Mouse (Mus musculus): Measurements from ENCODE around the gene Tmem88.
A peak's percentile ranks its signal among the peaks of the same experiment; 100 is the strongest.

The Tmem88 gene

DNA sequence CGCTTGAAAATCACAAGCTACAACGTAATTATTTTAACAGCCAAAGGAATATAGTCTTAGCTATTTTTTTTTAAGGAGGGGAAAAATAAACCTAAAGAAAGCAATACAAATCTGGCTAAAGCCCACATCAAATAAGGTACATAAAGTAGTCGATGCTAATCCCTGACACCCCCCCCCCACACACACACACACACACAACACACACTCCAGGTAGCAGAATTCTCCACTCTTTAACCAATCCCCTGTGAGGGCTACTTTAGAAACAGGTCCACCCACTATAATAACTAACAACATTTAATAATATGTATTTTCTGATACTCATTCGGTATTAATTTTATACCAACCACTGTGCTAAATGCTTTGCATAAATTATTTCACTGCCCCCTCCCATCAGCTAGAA, 18.5 kb upstream of the Tmem88 start:
- DNase-seq: no peak

DNA sequence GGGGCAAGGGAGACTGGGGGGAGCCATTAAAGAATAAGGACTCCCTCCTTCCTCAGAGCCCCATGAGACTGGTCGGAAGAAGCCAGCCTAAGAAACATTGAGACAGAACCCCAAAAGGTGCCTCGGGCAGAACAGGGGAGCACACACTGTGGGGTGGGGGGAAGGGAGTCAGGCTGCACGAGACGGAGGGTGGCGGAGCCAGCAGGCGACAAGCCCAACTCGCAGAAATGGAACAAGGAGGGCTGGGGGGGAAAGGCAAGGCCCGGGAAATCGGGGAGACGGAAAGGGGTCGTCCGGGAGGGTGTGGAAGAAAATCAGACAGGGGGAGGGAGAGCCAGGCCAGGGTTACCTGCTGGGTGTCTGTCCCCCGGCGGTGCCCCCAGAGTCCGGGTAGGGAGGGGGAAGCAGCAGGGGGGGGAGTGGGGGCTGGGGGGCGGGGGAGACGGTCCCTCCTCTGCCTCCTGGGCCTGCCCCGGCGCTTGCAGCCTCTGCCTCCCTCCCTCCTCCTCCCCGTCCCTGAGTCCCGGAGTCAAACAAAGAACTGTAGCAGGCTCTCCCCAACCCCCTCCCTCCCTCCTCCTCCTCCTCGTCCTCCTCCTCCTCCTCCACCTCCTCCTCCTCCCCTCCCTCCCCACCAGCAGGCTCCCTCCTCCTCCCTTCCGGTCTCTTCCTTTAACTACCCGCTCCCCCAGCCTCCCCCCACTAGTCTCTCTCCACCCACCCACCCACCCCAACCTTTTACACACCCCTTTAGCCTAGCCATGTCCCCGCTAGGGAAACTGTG, 17.8 kb upstream of the Tmem88 start:
- DNase-seq: peak; percentile 96

DNA sequence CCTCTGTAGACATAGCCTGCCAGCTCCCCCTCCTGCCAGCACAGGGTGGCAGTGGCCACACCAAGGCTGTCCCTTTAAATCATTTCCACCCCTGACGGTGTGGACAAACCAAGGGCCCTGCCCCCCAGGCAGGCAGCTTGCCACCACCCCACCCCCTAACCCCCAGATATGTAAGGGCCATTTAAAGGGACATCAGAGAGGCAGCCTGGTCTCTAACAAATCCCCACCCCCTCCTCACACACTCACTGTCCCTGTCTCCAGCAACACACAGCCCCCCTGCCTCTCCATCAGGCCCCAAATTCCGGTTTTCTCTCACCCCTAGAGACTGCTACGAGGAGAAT, 17.3 kb upstream of the Tmem88 start:
- peak; percentile 98 for DNase-seq

DNA sequence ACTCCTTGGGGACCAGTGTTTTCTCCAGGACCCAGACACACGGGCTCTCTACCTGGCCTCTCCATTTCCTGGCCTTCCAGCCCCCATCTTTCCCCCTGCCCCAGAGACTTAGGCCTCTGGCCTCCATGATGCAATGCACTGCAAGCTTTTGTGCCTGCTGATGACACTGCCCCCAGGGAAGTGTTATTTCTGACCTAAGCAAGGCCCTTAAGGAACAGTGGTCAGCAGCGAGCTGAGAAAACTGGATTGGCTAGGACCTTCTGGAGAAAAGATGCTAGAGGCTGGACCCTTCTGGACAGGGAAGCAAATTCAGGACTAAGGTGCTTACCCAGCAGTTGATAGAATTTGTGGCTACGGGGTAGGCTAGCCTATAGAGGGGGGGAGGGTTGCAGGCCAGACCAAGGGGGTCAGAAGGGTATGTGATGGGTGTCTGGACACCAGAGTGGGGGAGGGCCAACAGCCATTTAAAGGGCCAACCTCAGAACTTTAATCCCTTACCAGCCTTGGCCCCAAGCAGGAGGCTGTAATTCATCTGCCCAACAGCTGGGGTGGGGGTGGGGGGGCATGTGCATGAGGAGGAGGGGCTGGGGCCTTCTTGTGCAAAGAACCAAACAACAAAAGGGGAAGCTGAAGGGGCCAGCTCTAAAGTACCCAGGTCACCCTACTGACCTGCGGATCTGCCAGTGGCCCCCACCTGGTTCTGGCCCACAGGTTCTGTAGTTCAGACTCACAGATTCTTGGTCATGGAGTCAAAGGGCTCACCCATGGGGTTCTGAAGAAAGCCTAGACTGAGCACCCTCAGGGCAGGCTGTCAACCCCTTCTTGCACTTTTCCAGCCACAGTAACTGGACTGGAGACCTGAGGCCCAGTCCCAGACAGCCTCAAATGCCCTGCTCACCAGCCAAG, 16.6 kb upstream of the Tmem88 start:
- DNase-seq: peak; percentile 91

DNA sequence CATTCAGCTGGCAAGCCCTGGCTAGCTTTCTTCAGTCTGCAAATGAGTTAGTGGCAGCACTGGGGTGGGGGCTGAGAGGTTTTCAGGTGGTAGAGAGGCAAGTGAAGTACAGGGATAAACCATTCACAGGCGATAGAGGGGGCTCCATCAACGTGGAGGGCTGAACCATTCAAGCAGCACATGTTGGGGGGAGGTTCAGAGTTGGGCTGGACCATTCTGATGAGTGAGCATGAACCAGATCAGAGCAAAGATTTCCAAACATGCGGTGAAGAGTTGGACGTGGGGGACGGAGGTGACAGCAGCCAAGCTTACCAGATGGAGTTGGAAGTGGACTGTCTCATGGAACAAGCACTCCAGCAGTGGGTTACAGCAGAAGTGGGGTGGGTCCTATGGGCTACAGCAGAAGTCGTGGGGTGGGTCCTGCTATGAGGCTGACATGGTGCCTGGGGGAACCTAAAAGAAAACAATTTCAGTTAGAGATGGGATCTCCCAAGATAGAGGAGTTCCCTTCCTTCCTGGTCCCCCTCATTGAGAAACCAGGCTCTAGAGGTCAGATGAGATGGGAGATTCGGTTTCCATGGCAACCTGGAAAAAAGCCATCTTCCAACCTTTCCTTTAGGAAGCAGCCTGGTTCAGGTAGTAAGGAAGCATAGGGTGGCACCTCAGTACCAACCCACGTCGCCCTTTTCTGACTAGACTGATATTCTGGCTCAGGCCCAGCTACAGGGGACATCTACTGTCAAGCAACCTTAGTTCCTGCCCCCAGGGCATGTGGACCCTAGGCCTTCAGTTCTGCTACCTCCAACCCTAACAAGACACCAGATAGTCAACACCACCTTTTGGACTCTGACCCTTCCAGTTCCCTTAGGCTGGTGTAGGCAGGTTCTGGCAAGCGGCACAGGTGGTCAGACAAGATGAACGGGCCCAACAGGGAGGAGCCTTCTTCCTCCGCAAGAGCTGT, 15.5 kb upstream of the Tmem88 start, which contains the start of gene Kdm6b:
TSS of gene Kdm6b (minus strand) at position 455 of the 961 bp plus-strand sequence.
- DNase-seq: peak; percentile 93

DNA sequence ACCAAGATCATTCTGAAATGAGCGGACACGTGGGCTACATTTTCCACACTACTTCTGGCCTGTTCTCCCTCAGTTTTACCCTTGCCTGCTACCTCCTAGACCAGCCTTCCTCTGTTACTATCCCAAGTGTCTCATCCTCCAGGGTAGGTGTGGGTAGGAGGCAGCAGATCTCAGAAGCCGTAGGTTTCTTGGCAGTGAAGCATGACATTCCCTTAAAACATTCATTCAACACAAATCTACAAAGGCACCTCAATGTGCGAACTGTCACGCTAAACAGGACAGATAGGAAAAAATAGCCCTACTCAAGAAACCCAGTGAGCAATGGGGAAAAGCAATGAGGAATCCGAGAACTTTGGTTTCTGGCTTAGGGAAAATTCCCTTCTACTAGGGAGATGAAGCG, 14.5 kb upstream of the Tmem88 start:
- DNase-seq: no peak

DNA sequence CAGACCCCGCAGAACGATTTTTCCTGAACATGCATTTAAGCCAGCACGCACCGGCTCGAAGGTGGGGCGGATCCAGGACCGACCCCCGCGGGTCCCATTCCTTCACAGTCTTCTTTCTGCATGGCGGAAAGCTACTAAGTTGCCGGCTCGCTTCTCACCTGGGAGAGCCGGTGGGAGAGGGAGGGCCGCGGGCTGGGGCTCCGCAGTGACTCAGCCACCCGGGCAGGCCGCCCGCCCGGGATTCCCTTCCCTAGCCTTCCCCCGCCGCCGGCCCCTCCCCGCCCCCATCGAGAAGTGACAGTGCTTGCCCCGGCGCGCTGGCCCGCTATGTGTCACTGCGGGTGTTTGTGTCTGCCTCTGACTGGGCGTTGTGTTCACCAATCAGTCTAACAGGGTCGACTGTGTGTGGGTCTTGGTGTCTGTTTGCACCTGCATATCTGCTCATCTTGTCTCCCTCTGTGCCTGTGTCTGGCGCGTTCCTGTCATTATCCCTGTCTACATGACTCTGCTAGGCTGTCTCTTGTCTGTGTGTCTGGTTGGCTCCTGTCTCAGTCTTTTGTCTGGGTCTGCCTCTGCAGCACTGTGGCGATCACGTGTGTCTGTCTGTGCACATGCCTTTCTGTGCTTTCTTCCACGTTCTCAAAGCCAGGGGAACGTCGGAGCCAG, 13.6 kb upstream of the Tmem88 start:
- DNase-seq: peak; percentile 99

DNA sequence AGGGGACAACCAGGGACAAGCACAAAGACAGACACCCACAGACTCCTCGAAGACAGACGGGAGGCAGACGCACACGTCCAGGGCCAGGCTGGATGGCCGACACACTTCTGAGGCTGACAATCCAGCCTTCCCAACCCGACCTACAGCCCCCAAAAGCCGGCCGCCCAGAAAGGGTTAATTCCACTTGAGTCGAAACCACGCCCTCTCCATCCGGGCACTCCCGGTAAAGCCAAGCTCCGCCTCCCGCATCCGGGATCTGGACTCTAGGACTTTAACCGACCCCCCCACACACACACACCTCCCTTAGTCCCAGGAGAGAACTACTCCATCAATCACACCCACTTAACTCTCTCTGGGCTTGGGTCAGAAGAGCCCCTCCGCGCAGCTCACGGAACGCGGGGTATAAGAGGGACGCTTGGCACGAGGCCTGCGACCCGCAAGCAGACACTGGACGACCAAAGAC, 13.1 kb upstream of the Tmem88 start:
- peak; percentile 99 for DNase-seq

DNA sequence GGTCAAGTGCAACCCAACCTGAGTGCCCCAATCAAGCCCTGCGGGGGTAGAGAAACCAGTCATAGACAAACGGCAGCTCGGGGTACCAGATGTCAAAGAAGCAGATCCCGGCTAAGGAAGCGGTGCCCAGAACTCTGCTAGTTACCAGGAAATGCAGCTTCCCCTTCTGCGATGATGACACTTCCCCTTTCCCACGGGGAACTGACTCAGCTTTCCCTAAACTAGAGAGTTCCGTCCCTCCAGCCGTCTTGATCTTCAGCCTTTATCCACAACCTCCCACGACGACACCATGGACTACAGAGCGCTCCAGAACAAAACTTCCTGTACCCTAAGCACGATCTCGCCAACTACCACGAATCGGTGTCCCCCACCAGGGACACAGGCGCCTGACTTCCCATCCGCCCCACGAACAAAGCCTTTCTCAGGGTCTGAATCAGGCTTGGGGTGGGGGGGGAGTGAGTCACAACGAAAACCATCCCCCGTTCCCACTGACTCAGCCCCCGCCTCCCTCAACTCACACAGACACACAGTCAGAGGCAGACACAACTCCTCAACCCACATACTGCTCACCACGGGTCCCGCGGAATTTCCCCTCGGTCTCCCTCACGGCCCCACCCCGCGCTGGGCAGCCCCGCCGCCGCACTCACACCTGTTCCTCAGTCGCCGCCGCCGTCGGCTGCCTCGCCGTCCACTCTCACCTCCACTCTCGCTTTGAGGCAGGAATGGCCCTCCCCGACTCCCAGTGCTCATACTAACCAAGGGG, 12.5 kb upstream of the Tmem88 start:
- peak; percentile 98 for DNase-seq

DNA sequence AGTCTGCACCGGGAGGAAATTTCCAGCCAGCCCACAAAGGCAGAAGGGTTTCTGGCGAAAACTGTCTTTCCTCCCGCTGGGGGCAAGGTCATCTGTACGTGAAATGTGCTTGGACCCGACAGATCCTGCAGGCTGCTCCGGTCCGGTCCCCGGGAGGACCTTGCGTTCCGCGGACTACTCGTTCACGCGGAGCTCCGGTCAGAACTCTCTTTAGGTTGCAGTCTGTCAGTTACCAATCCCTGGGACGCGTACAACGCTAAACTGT, 11.9 kb upstream of the Tmem88 start:
- no peak for DNase-seq

DNA sequence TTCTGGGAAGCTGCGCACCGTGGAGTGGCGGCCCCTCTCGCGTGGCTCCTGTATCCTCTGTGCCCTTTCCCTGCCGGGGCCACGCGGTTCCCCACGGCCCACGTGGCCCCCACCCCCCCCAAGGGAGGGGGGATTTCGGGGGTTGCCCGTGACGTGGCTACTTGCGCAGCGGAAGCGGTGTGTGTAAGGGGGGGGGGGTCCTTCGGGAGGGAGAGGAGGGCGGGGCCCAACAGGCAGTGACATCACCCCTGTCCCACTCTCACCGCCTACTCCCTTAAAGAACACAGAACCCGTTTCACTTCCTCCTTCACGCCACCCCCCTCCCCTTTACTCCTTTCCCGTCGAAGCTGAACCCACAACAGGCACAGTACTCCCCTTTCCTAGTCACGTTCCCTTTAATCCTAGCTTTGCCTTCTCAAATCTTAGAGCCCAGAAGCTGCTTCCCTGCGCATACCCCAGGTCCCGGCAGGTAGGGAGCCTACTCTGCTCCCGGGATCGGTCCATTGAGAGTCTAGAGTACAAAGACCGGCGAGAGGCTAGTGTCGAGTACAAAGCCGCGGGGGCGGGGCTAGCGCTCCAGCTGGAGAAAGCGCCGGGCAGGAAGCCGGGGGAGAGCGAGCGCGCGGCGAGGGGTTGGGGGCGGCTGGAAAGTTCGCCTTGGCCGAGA, 11.5 kb upstream of the Tmem88 start:
- peak; percentile 99 for DNase-seq

DNA sequence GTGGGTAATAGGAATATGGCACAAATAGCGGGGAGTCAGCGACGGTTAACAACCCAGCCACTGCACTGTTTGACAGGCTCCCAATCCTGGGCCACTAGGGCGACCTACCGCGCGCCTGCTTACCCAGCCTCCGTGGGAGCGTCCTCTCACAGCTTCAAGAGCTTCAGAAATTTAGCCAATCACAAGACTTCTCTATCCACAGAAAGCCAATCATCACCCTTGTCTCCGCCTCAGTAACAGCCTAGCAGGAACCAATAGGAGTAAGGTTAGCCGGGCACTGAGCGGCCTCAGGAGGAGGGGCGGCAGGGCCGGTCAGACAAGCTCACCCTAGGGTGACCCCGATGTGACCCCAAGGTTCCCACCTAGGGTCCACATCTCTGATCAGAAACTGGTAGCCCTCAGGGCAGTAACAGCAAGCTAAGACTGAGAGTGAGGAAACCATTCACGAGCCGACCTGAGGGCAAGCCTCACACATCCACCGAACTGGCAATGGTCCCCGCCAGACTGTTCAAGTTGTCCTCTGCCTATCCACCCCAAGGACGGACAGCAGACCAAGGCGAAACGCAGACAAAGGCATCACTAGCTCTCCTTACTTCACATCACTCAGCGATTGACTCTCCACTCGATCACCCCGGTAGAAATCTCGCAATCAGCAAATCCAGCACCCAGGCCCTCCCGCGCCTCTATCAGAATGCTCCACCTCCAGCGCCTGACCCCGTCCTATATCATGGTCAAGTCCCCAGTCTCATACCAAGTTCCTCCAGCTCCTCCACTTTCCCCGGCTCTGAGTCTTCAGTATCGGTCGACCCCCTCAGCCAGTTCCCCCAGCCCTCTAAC, 10.7 kb upstream of the Tmem88 start:
- peak; percentile 99 for DNase-seq

DNA sequence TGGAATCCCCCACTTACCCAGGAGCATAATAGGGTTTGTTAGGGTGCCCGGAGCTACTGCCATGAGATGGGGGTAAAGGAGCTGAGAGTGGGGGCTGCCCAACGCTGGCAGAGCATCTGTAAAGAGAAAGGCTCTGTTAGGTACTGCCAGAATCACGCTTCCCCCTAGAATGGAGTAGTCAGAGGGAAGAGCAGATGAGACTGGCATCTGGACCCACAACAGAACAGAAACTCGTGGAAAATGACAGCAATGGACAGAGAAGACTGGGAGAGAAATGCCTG, 9.6 kb upstream of the Tmem88 start:
- DNase-seq: peak; percentile 92

DNA sequence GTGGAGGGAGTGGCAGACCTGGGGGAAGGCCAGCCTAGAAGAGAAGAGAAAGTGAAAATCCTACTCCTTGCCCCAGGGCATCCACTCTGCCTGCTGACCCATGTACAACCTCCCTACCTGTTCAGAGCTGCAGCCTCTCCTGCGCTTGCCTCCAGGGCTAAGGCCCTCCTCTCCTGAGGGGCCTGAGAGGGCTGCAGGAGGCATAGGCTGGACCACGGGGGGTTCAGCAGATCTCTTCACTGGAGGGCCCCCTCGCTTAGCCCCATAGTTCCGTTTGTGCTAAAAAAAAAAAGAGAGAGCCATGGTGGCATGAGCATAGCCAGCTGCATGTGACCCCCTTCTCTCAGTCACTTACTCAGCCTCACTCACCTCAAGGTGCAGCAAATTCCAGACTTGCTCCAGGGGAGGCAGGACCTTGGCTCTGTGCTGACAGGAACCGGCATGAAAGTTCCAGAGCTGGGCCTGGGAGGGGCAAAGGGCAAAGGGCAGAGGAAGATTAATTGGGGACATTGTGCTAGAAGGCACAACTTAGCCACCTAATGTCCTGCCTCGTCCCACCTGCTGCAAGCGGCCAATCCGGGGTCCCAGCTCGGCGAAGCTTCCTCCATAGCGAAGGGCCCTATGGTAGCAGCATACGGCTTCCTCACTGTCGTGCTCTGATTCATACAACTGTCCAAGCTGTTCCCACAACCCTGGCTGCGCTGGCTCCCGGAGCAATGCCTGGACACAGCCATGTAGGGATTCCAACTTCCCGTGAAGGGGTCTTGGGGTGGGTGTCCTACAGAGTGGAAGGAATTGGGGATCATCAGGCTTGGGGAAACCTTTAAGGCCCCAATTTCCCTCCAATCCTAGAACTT, 9.1 kb upstream of the Tmem88 start:
- peak; percentile 93 for DNase-seq

DNA sequence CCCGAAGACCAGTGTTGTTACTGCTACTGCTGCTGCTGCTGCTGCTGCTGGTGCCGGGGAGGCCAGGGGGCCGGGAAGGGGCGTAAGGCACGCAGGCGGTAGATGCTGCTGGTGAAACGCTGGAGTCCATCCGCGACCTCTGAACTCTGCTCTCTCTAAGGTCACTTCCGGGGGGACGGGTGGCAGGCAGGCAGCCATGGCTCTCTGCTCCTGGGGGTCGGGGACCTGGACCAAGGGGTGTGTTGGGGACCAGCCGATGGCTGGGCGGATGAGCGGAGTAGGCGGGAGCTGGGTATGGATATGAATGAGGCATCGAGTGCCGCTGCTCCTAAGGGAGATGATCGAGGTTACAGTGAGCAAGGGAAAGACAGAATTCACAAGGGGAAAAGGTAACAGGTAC, 8.2 kb upstream of the Tmem88 start:
- DNase-seq: peak; percentile 93

DNA sequence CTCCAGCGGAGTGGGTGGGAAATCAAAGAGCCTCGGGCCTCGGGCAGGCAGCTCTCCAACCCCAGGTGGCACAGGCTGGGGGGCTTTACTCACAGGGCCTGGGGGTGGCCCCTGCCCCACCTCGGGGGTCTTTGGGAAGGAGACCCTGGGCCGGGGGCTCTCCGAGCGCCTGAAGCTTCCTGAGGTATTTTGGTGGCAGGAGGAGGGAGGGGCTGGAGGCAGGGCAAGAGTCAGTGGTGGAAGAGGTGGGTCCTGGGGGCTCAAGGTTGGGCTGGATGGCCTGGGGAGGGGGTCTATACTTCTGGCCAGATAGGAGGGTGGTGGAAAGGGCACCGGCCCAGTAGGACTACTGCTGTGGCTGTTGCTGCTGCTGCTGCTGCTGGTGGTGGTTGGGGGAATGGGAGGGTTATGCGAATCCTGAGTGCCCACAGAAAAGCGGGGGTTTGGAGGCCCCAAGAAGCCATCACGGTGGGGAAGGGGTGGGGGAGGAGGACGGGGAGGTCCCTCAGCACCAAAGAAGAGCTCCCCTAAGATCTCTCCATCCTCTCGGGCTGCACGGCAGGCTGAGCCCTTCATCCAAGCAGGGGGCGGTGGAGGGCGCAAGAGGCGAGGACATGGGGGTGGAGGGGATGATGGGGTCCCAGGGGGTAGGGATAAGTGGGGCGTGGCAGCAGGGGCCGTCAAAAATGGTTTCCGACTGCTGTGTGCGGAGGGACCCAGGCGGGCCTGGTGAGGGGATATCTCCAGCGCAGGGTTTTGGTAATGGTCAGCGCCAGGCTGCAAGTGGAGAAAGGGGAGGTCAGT, 7.6 kb upstream of the Tmem88 start:
- peak; percentile 93 for DNase-seq

DNA sequence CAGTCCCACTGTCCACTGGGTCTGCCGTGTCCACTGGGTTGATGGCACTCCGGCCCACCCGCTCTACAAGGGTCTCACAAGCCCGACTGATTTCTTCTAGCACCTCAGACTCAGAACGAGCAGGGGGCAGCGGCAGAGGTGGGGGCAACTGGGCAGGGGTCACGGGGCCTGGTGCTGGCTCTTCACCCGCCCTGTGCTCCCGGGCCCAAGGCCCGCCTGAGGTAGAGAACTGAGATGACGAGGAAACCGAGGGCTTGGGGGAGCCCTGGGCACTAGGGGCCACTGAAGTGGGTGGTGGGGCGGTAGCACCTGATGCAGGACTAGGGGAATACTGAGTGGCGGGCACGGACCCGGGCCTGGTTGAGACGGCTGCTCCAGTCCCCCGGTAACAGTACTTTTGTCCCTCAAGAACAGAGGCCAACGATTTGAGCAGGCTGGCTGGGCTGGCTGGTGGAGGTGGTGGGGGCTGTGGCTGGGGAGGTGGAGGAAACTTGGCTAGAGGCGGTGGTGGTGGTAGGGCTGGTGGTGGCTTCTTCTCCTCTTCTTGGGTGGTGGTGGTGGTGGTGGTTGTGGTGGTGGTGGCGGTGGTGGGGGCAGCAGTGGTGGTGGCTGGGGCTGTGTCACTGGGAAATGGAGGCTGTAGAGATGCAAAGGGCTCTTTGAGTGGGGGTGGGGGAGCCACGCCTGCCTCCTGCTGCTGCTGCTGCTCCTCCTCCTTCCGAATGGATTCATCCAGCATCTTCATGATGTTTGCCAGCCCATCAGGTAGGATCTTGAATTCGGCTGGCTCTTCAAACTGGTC, 6.8 kb upstream of the Tmem88 start:
- DNase-seq: peak; percentile 93
